Mouse (Mus musculus) C2C12 (cell line): ENCODE measurements around the gene Cacna1a.

Experiments used
- CTCF ChIP-seq: IDR thresholded peaks from one replicate; pipeline ENCODE4 v1.5.1; 2011; ENCODE audit not compliant: control insufficient read depth, insufficient read depth, insufficient read length
- MAX ChIP-seq: IDR thresholded peaks from one replicate; pipeline ENCODE4 v1.6.1; 2011; ENCODE audit warnings: mild to moderate bottlenecking, control low read depth
- MYOD1 ChIP-seq: IDR thresholded peaks from one replicate; pipeline ENCODE4 v1.6.1; 2011; ENCODE audit warnings: low read depth; ENCODE audit not compliant: control insufficient read depth, insufficient read length

DNA sequence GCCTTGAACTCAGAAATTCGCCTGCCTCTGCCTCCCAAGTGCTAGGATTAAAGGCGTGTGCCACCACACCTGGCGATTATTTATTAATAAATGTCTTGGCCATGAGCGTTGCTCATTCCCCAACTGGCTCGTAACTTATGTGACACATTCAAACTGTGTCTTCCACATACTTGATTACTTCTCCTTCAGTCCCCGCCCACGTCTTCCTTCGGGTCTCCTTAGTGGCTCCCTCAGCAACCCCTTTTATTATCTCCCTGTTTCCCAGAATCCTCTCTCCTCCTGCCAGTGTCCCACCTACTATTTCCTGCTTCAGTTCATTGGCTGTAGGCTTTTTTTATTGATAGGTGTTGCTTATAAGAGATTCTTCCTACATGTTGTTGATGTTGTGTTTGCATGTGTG is 180.5 kb downstream of the Cacna1a start:
- TF ChIP-seq MYOD1 (no peak), CTCF (no peak), MAX (no peak)
